Mouse (Mus musculus) effector memory CD4-positive, alpha-beta T cell, adult 7 months (primary cell): ENCODE measurements around the gene Cc2d1b. TPM values are rescaled to one million over a fixed set of nuclear protein-coding genes. Genes with fewer than 3 reads are reported as not detected.

Experiments
- polyA plus RNA-seq: library from polyadenylated mRNA; unstranded; fragments of 100-300 nt; shearing (Covaris generic); gene quantifications from one replicate; pipeline ENCODE4 v1.2.1, GENCODE M21; 2017

Cc2d1b gene
- 69.6 TPM for polyA plus RNA-seq

GRCm38 (mm10) chr4:108619587-108620341 lies at the start of gene Cc2d1b:
Cc2d1b (plus strand) TSS chr4:108619940.

GRCm38 (mm10) chr4:108578840-108579742 lies 40.6 kb upstream of the Cc2d1b start, which contains the start of the genes Prpf38a and Orc1:
Prpf38a (minus strand) TSS chr4:108579336.
Orc1 (plus strand) TSS chr4:108579423.

Other genes starting within 250 kb of the Cc2d1b start
- gene Shisal2a, start 236.6 kb upstream of the Cc2d1b start, polyA plus RNA-seq, result not detected
- gene Gpx7, start 213.0 kb upstream of the Cc2d1b start, polyA plus RNA-seq, result not detected
- 169 TPM for gene Tut4, start 160.5 kb upstream of the Cc2d1b start, polyA plus RNA-seq
- gene Prpf38a, start 40.6 kb upstream of the Cc2d1b start, polyA plus RNA-seq, result 75.2 TPM
- gene Orc1, start 40.5 kb upstream of the Cc2d1b start, polyA plus RNA-seq, result 4.0 TPM
- not detected for gene 3110021N24Rik, start 99.7 kb downstream of the Cc2d1b start, polyA plus RNA-seq
- gene Zfyve9, start 160.9 kb downstream of the Cc2d1b start, polyA plus RNA-seq, result 0.11 TPM
- 40.2 TPM for gene Btf3l4, start 213.7 kb downstream of the Cc2d1b start, polyA plus RNA-seq
- 11.8 TPM for gene Txndc12, start 214.7 kb downstream of the Cc2d1b start, polyA plus RNA-seq
- gene Kti12, start 227.8 kb downstream of the Cc2d1b start, polyA plus RNA-seq, result 35.8 TPM
- 0.41 TPM for gene A730015C16Rik, start 228.7 kb downstream of the Cc2d1b start, polyA plus RNA-seq